Mouse (Mus musculus) brown adipose tissue, adult 24 weeks (tissue): ENCODE measurements around the gene Eya2. TPM values are rescaled to one million over a fixed set of nuclear protein-coding genes. Genes with fewer than 3 reads are reported as not detected.

Experiments used
- H3K27ac ChIP-seq: fragments of 200-500 bp; replicated peaks from 2 replicates; pipeline ENCODE4 v1.5.1; 2012; ENCODE audit warnings: low read depth, mild to moderate bottlenecking, low read length
- H3K4me1 ChIP-seq: fragments of 200-500 bp; 2 replicates; pipeline ENCODE4 v1.6.1; 2012; ENCODE audit warnings: low read length, mixed read lengths; ENCODE audit not compliant: control insufficient read depth, insufficient read depth, insufficient read length
- H3K4me3 ChIP-seq: fragments of 200-500 bp; 2 replicates; pipeline ENCODE4 v1.5.1; 2012; ENCODE audit warnings: low read depth, mild to moderate bottlenecking, low read length, moderate library complexity; ENCODE audit not compliant: insufficient read depth
- polyA plus RNA-seq: library from polyadenylated mRNA; stranded (reverse); fragments of >200 nt; gene quantifications from 2 replicates; pipeline ENCODE4 v1.2.4, GENCODE M21; 2012; ENCODE audit not compliant: missing spikeins, insufficient read depth, insufficient read length

Gene Eya2
- polyA plus RNA-seq, 1 experiment: 1.4 TPM

- Histone ChIP-seq H3K4me3 (no peak overlapping the region), H3K4me1 (peaks cover 13% of the 10 kb centered on the region), H3K27ac (no peak overlapping the region)
Measured at GRCm38 (mm10) chr2:165653001-165653921, 58.4 kb downstream of the Eya2 start.

- H3K4me1 ChIP-seq: peaks cover 13% of the 10 kb centered on the region
- no peak overlapping the region for H3K27ac ChIP-seq
- no peak overlapping the region for H3K4me3 ChIP-seq
Measured at GRCm38 (mm10) chr2:165654151-165654550, 59.3 kb downstream of the Eya2 start.

GRCm38 (mm10) chr2:165654696-165655491 lies 60.1 kb downstream of the Eya2 start:
- H3K4me3 ChIP-seq: no peak overlapping the region
- peaks cover 13% of the 10 kb centered on the region for H3K4me1 ChIP-seq
- no peak overlapping the region for H3K27ac ChIP-seq

GRCm38 (mm10) chr2:165656541-165656940 lies 61.7 kb downstream of the Eya2 start:
- Histone ChIP-seq H3K4me1 (peaks cover 13% of the 10 kb centered on the region), H3K27ac (no peak overlapping the region), H3K4me3 (no peak overlapping the region)

GRCm38 (mm10) chr2:165656956-165657355 lies 62.1 kb downstream of the Eya2 start:
- Histone ChIP-seq H3K4me3 (no peak overlapping the region), H3K27ac (no peak overlapping the region), H3K4me1 (peaks cover 13% of the 10 kb centered on the region)

GRCm38 (mm10) chr2:165659552-165659951 lies 64.7 kb downstream of the Eya2 start:
- Histone ChIP-seq H3K4me3 (no peak overlapping the region), H3K27ac (no peak overlapping the region), H3K4me1 (no peaks in the 10 kb centered on the region; the same call in 1 of the 2 replicates)

- Histone ChIP-seq H3K4me1 (no peaks in the 10 kb centered on the region), H3K4me3 (no peak overlapping the region), H3K27ac (no peak overlapping the region)
Measured at GRCm38 (mm10) chr2:165663266-165663665, 68.4 kb downstream of the Eya2 start.

- H3K4me3 ChIP-seq: no peak overlapping the region
- H3K27ac ChIP-seq: no peak overlapping the region
- H3K4me1 ChIP-seq: no peaks in the 10 kb centered on the region
Measured at GRCm38 (mm10) chr2:165664648-165665047, 69.8 kb downstream of the Eya2 start.

GRCm38 (mm10) chr2:165665176-165665575 lies 70.3 kb downstream of the Eya2 start:
- Histone ChIP-seq H3K27ac (no peak overlapping the region), H3K4me1 (no peaks in the 10 kb centered on the region), H3K4me3 (no peak overlapping the region)

GRCm38 (mm10) chr2:165667096-165667495 lies 72.3 kb downstream of the Eya2 start:
- Histone ChIP-seq H3K27ac (no peak overlapping the region), H3K4me1 (no peaks in the 10 kb centered on the region), H3K4me3 (no peak overlapping the region)

GRCm38 (mm10) chr2:165682719-165683118 lies 87.9 kb downstream of the Eya2 start:
- H3K4me3 ChIP-seq: no peak overlapping the region
- H3K4me1 ChIP-seq: no peaks in the 10 kb centered on the region
- no peak overlapping the region for H3K27ac ChIP-seq

GRCm38 (mm10) chr2:165687516-165687915 lies 92.7 kb downstream of the Eya2 start:
- no peaks in the 10 kb centered on the region for H3K4me1 ChIP-seq
- H3K27ac ChIP-seq: no peak overlapping the region
- no peak overlapping the region for H3K4me3 ChIP-seq

- Histone ChIP-seq H3K4me1 (no peaks in the 10 kb centered on the region), H3K4me3 (no peak overlapping the region), H3K27ac (no peak overlapping the region)
Measured at GRCm38 (mm10) chr2:165688896-165689295, 94.1 kb downstream of the Eya2 start.

- Histone ChIP-seq H3K27ac (no peak overlapping the region), H3K4me3 (no peak overlapping the region), H3K4me1 (no peaks in the 10 kb centered on the region)
Measured at GRCm38 (mm10) chr2:165691016-165691415, 96.2 kb downstream of the Eya2 start.

GRCm38 (mm10) chr2:165692944-165693660 lies 98.3 kb downstream of the Eya2 start:
- 0 out of 2 replicates have a peak, but pooled peaks cover 2% of the 10 kb centered on the region for H3K4me1 ChIP-seq
- H3K27ac ChIP-seq: no peak overlapping the region
- no peak overlapping the region for H3K4me3 ChIP-seq
